Mouse (Mus musculus) heart, postnatal 4 days (tissue): ENCODE data around the gene Akr1b3. TPM values are rescaled to one million over a fixed set of nuclear protein-coding genes. Genes with fewer than 3 reads are reported as not detected.

Source experiments
- total RNA-seq, 2 experiments: library from RNA; stranded (reverse); gene quantifications; 2 replicates each; pipeline ENCODE4 v1.2.3; 2021

The Akr1b3 gene
- total RNA-seq, 2 experiments from 2014 or later, result 142 to 151 TPM

Other genes with a start within 250 kb of the Akr1b3 start
- 10 to 100 TPM; 15.2 to 16.3 TPM for gene Slc35b4, start 140.4 kb downstream of the Akr1b3 start, total RNA-seq
- gene Akr1b8, start 36.6 kb upstream of the Akr1b3 start, total RNA-seq, result 1 to 10 TPM; 7.0 to 8.0 TPM
- 10 to 100 TPM; 57.8 to 61.1 TPM for gene Akr1b10, start 66.7 kb upstream of the Akr1b3 start, total RNA-seq
- gene Akr1b7, start 94.9 kb upstream of the Akr1b3 start, total RNA-seq, result not detected
- gene Bpgm, start 158.7 kb upstream of the Akr1b3 start, total RNA-seq, result 10 to 100 TPM; 45.1 to 88.0 TPM